Mouse (Mus musculus): ENCODE results near the gene Pde10a.

GRCm38 (mm10) chr17:8523986-8524385, 1.2 kb upstream of the Pde10a start:
- TF ChIP-seq CTCF (conservative IDR thresholded peaks at IDR 0.05; ENCODE audit: low read length), result no peak
- no peak for TF ChIP-seq NANOG (IDR thresholded peaks at IDR 0.05; ENCODE audit: borderline replicate concordance, low read length)
